Comparison of ENCODE assay signal across 21 mouse cellular contexts in the genomic region with DNA sequence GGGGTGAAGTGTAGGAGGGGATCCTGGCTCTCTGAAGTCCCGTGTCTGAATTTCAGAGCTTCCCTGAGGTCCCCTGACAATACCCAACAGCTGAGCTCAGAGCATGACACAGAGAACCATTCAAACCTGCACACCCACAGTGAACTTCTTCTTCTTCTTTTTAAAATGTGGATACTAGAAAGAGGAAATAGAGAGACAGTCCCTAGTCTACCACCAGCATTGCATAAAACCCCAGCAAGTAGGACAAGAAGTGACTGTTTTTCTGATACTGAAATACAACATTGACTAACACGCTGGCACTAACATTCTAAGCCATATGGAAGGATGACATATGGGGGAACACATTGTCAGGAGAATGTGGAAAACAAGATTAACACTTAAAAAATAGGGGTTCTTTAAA. TPM values are rescaled to one million over a fixed set of nuclear protein-coding genes. Genes with fewer than 3 reads are reported as not detected.
A peak's percentile ranks its signal among the peaks of the same experiment; 100 is the strongest.
DNase-seq lines count a peak whose midpoint lies in the region; ATAC-seq and TF ChIP-seq lines count a peak whose summit lies in the region.
"Had no signal": no experiment of that assay in that cellular context is flagged by ENCODE, and none has a peak within 500 bp of the region (broad histone marks: within the 10 kb centered on the region; RNA-seq: fewer than 3 reads in every experiment).

No protein-coding gene starts in this region.

- no peak overlapping the region for H3K4me3 ChIP-seq in lung, adult 2 months (replicated peaks; ENCODE audit: extremely low read depth, low read depth, low read length)
- H3K4me3 ChIP-seq: kidney, embryonic 15.5 days; limb, embryonic 12.5 days; neural tube, embryonic 12.5 days had no signal

- no peak for TF ChIP-seq POLR2A in lung, adult 2 months (IDR thresholded peaks at IDR 0.05; ENCODE audit: borderline replicate concordance, extremely low read depth, low read depth, low read length)

- 74% methylated on average over 2 of the region's 2 CpGs for WGBS in lung, adult 2 months

- TF ChIP-seq CTCF in lung, adult 2 months (IDR thresholded peaks at IDR 0.05; ENCODE audit: insufficient read depth, low read length) = no peak

- H3K4me1 ChIP-seq in lung, adult 2 months (ENCODE audit: control insufficient read depth, insufficient read depth, low read length) = no peaks in the 10 kb centered on the region; the same call in 1 of the 2 replicates
- H3K4me1 ChIP-seq: kidney, embryonic 15.5 days; limb, embryonic 12.5 days; neural tube, embryonic 12.5 days had no signal

- ATAC-seq in frontal cortex, adult (ENCODE audit: low TSS enrichment) = peak; percentile 87
- peak; percentile 78 for ATAC-seq in granulocyte monocyte progenitor cell, adult 5-6 weeks (replicated peaks; ENCODE audit: poor library complexity, severe bottlenecking)
- ATAC-seq in neutrophil, adult 5-6 weeks (ENCODE audit: extremely low read depth, insufficient number of reproducible peaks, low FRiP score, poor library complexity, severe bottlenecking) = peak; percentile 67; the same call in 1 of the 2 replicates

- no peak for DNase-seq in frontal cortex, postnatal 14 days (ENCODE audit: low spot score in 2 of 2)
- peak; percentile 26 for DNase-seq in lung, postnatal 25 days (ENCODE audit: low spot score)
- DNase-seq in lung, adult 2 months = no peak
- no peak for DNase-seq in gastrocnemius, postnatal 4 days (ENCODE audit: low spot score in 2 of 2)
- no peak for DNase-seq in Muller cell, postnatal 12 days (ENCODE audit: inconsistent ontology term)
- DNase-seq: adrenal gland, postnatal 10 days; cerebellum, postnatal 36 days; gastrocnemius, postnatal 10 days; heart, postnatal 4 days; lung, postnatal 10 days; midbrain, embryonic 14.5 days had no signal

RNA-seq across cellular contexts. Expression of a gene that starts 11.3 kb away (rescaled TPM):
- not detected in 2 replicates for polyA plus RNA-seq in lung, adult 2 months (2012; rRNA removed)
- not detected in 2 replicates for total RNA-seq in granulocyte monocyte progenitor cell, adult 5-6 weeks (2014; fragmentation: Nextera tagmentation)
- not detected in 2 replicates for total RNA-seq in granulocyte monocyte progenitor cell, adult 5-6 weeks (2017)
- not detected in 2 replicates for total RNA-seq in neutrophil, adult 5-6 weeks (2017)
- under 1 TPM; 0.39 to 0.44 TPM for total RNA-seq in gastrocnemius, postnatal 4 days (2021)
- total RNA-seq: adrenal gland, postnatal 10 days; heart, postnatal 4 days had no signal
- polyA plus RNA-seq: embryonic facial prominence, embryonic 14.5 days; forebrain, embryonic 11.5 days; heart, embryonic 11.5 days; kidney, embryonic 15.5 days; limb, embryonic 12.5 days; midbrain, embryonic 14.5 days; neural tube, embryonic 12.5 days; thymus, postnatal 0 days had no signal

RNA-seq across cellular contexts. Expression of a gene that starts 38.4 kb away (rescaled TPM):
- polyA plus RNA-seq in lung, adult 2 months (2012; rRNA removed) = 15.4 and 18.5 TPM in 2 replicates
- total RNA-seq in granulocyte monocyte progenitor cell, adult 5-6 weeks (2014; fragmentation: Nextera tagmentation) = not detected in 2 replicates
- total RNA-seq in granulocyte monocyte progenitor cell, adult 5-6 weeks (2017) = not detected in 2 replicates
- 1.4 and 3.6 TPM in 2 replicates for total RNA-seq in neutrophil, adult 5-6 weeks (2017)
- total RNA-seq in gastrocnemius, postnatal 4 days (2021) = under 1 TPM; 0.91 to 0.98 TPM
- polyA plus RNA-seq: embryonic facial prominence, embryonic 14.5 days; forebrain, embryonic 11.5 days; heart, embryonic 11.5 days; kidney, embryonic 15.5 days; limb, embryonic 12.5 days; midbrain, embryonic 14.5 days; neural tube, embryonic 12.5 days had no signal

RNA-seq across cellular contexts. Expression of a gene that starts 45.8 kb away (rescaled TPM):
- polyA plus RNA-seq in lung, adult 2 months (2012; rRNA removed) = not detected in 2 replicates
- not detected in 2 replicates for total RNA-seq in granulocyte monocyte progenitor cell, adult 5-6 weeks (2014; fragmentation: Nextera tagmentation)
- total RNA-seq in granulocyte monocyte progenitor cell, adult 5-6 weeks (2017) = not detected in 2 replicates
- total RNA-seq in neutrophil, adult 5-6 weeks (2017) = not detected in 2 replicates
- total RNA-seq in gastrocnemius, postnatal 4 days (2021) = not detected
- total RNA-seq: adrenal gland, postnatal 10 days; gastrocnemius, postnatal 10 days; heart, postnatal 4 days had no signal
- polyA plus RNA-seq: embryonic facial prominence, embryonic 14.5 days; forebrain, embryonic 11.5 days; heart, embryonic 11.5 days; kidney, embryonic 15.5 days; limb, embryonic 12.5 days; midbrain, embryonic 14.5 days; neural tube, embryonic 12.5 days; thymus, postnatal 0 days had no signal
